Mouse (Mus musculus) heart, embryonic 12.5 days (tissue): ENCODE measurements around the gene Sult6b2. TPM values are rescaled to one million over a fixed set of nuclear protein-coding genes. Genes with fewer than 3 reads are reported as not detected.

Experiments
- ATAC-seq: fragments of 200-750 bp; cut with Nextera tagmentation; 2 replicates; pipeline ENCODE4 v1.8.0; 2017; ENCODE audit warnings: moderate TSS enrichment, moderate library complexity; ENCODE audit not compliant: insufficient number of reproducible peaks, low FRiP score
- H3K27ac ChIP-seq: fragments of 300-500 bp; sonication (generic); 2 replicates; pipeline ENCODE4 v1.5.1; 2016; ENCODE audit warnings: mild to moderate bottlenecking, moderate library complexity; ENCODE audit not compliant: poor library complexity, severe bottlenecking
- H3K27me3 ChIP-seq: fragments of 300-500 bp; sonication (generic); replicated peaks from 2 replicates; pipeline ENCODE4 v1.6.1; 2016; ENCODE audit warnings: mild to moderate bottlenecking, moderate library complexity
- H3K36me3 ChIP-seq: fragments of 300-500 bp; sonication (generic); 2 replicates; pipeline ENCODE4 v1.6.1; 2016; ENCODE audit warnings: mild to moderate bottlenecking, moderate library complexity
- H3K4me1 ChIP-seq: fragments of 300-500 bp; sonication (generic); replicated peaks from 2 replicates; pipeline ENCODE4 v1.6.1; 2016; ENCODE audit warnings: mild to moderate bottlenecking
- H3K4me2 ChIP-seq: fragments of 300-500 bp; sonication (generic); 2 replicates; pipeline ENCODE4 v1.6.1; 2016; ENCODE audit warnings: mild to moderate bottlenecking, moderate library complexity
- H3K4me3 ChIP-seq: fragments of 300-500 bp; sonication (generic); 2 replicates; pipeline ENCODE4 v1.5.1; 2016; ENCODE audit warnings: mild to moderate bottlenecking
- H3K9ac ChIP-seq: fragments of 300-500 bp; sonication (generic); 2 replicates; pipeline ENCODE4 v1.6.1; 2016; ENCODE audit warnings: mild to moderate bottlenecking, moderate library complexity
- H3K9me3 ChIP-seq: fragments of 300-500 bp; sonication (generic); replicated peaks from 2 replicates; pipeline ENCODE4 v1.6.1; 2016; ENCODE audit warnings: mild to moderate bottlenecking, moderate library complexity
- WGBS: fragments of 180-500 bp; shearing (Covaris S2); methylation state at CpG from one replicate; pipeline ENCODE4 v1.1.7; 2016; 5-methylcytosine and 5-hydroxymethylcytosine counted together
- polyA plus RNA-seq: library from polyadenylated mRNA; unstranded; fragments of >200 nt; fragmentation: Nextera tagmentation; extraction: Ambion mirVana; gene quantifications from 2 replicates; pipeline ENCODE4 v1.2.1, GENCODE M21; 2016

Sult6b2 gene
- polyA plus RNA-seq, 1 experiment from 2014 or later, result 0.08 TPM

- Histone ChIP-seq H3K27me3 (peaks cover 7% of the 10 kb centered on the region), H3K9ac (no peak overlapping the region), H3K4me2 (no peak overlapping the region), H3K36me3 (no peaks in the 10 kb centered on the region), H3K4me1 (peaks cover 12% of the 10 kb centered on the region), H3K9me3 (no peaks in the 10 kb centered on the region), H3K27ac (no peak overlapping the region), H3K4me3 (no peak overlapping the region)
- no peak for ATAC-seq
- WGBS, result 32% methylated on average over 4 of the region's 4 CpGs
Measured at GRCm38 (mm10) chr6:142834911-142835310, 30.6 kb upstream of the Sult6b2 start.

DNA sequence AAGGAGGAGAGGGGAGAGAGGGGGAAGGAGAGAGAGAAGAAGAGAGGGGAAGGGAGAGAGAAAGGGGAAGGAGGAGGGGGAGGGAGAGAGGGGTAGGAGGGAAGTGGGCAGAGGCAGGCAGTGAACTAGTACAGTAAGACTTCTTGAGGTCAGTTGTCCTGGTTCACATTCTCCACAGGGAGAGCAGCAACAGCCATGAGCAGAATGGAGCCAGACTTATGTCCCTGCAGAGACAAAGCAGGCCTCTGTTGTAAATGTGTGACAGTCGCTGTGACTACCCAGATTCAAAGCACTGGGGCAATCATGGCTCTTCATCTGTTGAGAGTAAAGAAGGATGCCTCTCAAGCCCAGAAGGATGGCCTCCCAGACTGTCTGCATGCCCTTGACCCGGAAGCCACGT lies 27.4 kb upstream of the Sult6b2 start:
- no peaks in the 10 kb centered on the region for H3K9me3 ChIP-seq
- no peak for ATAC-seq
- no peak overlapping the region for H3K27ac ChIP-seq
- 52% methylated on average over 3 of the region's 3 CpGs for WGBS
- H3K36me3 ChIP-seq, result no peaks in the 10 kb centered on the region
- H3K4me2 ChIP-seq, result no peak overlapping the region
- no peak overlapping the region for H3K4me3 ChIP-seq
- H3K4me1 ChIP-seq, result peaks cover 12% of the 10 kb centered on the region
- H3K27me3 ChIP-seq, result peaks cover 11% of the 10 kb centered on the region
- H3K9ac ChIP-seq, result no peak overlapping the region

DNA sequence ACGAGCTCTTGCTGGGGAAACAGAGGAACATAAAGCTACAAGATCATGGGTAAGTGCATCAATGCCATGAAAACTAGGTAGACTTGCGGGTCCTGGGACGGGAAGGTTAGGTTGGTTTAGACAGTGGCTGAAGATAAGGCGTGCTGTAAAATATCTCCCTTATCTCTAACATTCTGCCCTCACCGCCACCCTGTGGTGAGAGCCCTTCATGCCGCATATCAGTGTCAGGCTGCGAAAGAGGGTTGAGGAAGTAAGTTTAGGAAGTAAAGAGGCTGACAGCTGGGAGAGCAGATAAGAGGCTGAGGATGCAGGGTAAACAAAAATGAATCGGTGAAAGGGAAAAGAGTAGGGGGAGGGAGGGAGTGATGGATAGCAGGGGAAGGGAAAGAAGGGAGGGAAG lies 26.9 kb upstream of the Sult6b2 start:
- H3K27me3 ChIP-seq, result peaks cover 11% of the 10 kb centered on the region
- peaks cover 12% of the 10 kb centered on the region for H3K4me1 ChIP-seq
- no peak overlapping the region for H3K9ac ChIP-seq
- no peak overlapping the region for H3K4me2 ChIP-seq
- H3K27ac ChIP-seq, result no peak overlapping the region
- H3K9me3 ChIP-seq, result no peaks in the 10 kb centered on the region
- no peaks in the 10 kb centered on the region for H3K36me3 ChIP-seq
- 3% methylated on average over 8 of the region's 8 CpGs for WGBS
- peak; percentile 77 for ATAC-seq
- no peak overlapping the region for H3K4me3 ChIP-seq

GRCm38 (mm10) chr6:142830221-142830620 lies 25.9 kb upstream of the Sult6b2 start:
- no peak overlapping the region for H3K27ac ChIP-seq
- H3K27me3 ChIP-seq, result peaks cover 11% of the 10 kb centered on the region
- H3K4me2 ChIP-seq, result no peak overlapping the region
- H3K4me3 ChIP-seq, result no peak overlapping the region
- no peak overlapping the region for H3K9ac ChIP-seq
- no peaks in the 10 kb centered on the region for H3K9me3 ChIP-seq
- ATAC-seq, result no peak
- H3K36me3 ChIP-seq, result no peaks in the 10 kb centered on the region
- peaks cover 12% of the 10 kb centered on the region for H3K4me1 ChIP-seq
- 89% methylated on average over 3 of the region's 3 CpGs for WGBS

GRCm38 (mm10) chr6:142825449-142825848 lies 21.1 kb upstream of the Sult6b2 start:
- no peak overlapping the region for H3K9ac ChIP-seq
- H3K4me2 ChIP-seq, result no peak overlapping the region
- WGBS, result 76% methylated on average over 5 of the region's 5 CpGs
- no peaks in the 10 kb centered on the region for H3K9me3 ChIP-seq
- H3K36me3 ChIP-seq, result no peaks in the 10 kb centered on the region
- H3K27me3 ChIP-seq, result peaks cover 7% of the 10 kb centered on the region
- H3K27ac ChIP-seq, result no peak overlapping the region
- no peak for ATAC-seq
- H3K4me3 ChIP-seq, result no peak overlapping the region
- H3K4me1 ChIP-seq, result no peaks in the 10 kb centered on the region

- ATAC-seq, result no peak
- H3K4me2 ChIP-seq, result no peak overlapping the region
- H3K9me3 ChIP-seq, result no peaks in the 10 kb centered on the region
- H3K9ac ChIP-seq, result no peak overlapping the region
- no peaks in the 10 kb centered on the region for H3K27me3 ChIP-seq
- no peaks in the 10 kb centered on the region for H3K36me3 ChIP-seq
- H3K4me3 ChIP-seq, result no peak overlapping the region
- no peak overlapping the region for H3K27ac ChIP-seq
- 58% methylated on average over 5 of the region's 5 CpGs for WGBS
- H3K4me1 ChIP-seq, result no peaks in the 10 kb centered on the region
Measured at GRCm38 (mm10) chr6:142823008-142823787, 18.9 kb upstream of the Sult6b2 start.

GRCm38 (mm10) chr6:142818306-142818705 lies 14.0 kb upstream of the Sult6b2 start:
- ATAC-seq, result no peak
- whole genome bisulfite sequencing, result 91% methylated on average over 10 of the region's 10 CpGs

DNA sequence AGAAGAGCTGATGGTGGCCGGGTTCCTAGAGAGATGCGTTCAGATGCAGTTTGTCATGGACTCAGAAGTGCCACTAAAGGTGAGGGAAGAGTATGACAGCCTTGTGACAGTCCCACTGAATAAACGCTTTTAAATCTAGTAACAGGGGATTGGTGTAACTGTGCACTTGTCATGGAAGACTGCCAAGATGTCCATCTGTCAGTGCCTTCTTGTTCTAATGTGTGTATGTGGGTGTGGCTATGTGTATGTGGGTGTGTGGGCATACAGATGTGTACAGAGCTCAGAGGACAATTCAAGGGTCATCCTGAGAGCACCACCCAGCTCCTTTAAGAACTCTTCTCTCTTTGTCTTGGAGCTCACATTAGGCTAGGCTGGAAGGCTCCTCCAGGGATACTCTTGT lies 11.2 kb upstream of the Sult6b2 start:
- Histone ChIP-seq H3K27me3 (no peaks in the 10 kb centered on the region), H3K4me1 (no peaks in the 10 kb centered on the region), H3K9ac (no peak overlapping the region), H3K4me3 (no peak overlapping the region), H3K9me3 (no peaks in the 10 kb centered on the region), H3K4me2 (no peak overlapping the region), H3K36me3 (no peaks in the 10 kb centered on the region), H3K27ac (no peak overlapping the region)
- ATAC-seq, result no peak
- 74% methylated on average over 3 of the region's 3 CpGs for WGBS

More at GRCm38 (mm10) chr6:142818306-142818705, 14.0 kb upstream of the Sult6b2 start:
- Histone ChIP-seq H3K27ac (no peak overlapping the region), H3K27me3 (no peaks in the 10 kb centered on the region), H3K36me3 (no peaks in the 10 kb centered on the region), H3K4me3 (no peak overlapping the region), H3K4me1 (no peaks in the 10 kb centered on the region), H3K4me2 (no peak overlapping the region), H3K9me3 (no peaks in the 10 kb centered on the region), H3K9ac (no peak overlapping the region)

DNA sequence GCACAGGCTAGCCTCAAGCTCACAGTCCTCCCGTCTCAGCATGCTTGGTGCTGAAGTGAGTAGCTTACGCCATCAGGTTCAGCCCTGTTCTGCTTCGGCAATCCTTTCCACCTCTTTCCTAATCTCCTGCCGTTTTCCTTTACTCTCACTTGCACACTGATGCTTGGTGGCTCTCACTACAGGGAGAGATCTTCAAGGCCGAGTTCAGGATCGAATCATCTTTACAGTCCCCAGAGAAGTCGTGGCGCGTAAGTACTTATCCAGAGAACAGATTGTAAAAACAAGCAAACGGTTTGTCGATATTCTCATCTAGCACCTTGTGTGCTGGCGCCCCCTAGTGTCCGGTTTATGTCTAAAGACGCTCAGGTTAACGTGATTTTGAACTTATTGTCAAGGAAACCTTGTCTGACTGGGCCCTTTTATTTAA lies 10.2 kb upstream of the Sult6b2 start:
- Histone ChIP-seq H3K9ac (peak overlapping the region; percentile 57; the same call in 1 of the 2 replicates), H3K4me1 (peaks cover under 1% of the 10 kb centered on the region), H3K27me3 (no peaks in the 10 kb centered on the region), H3K9me3 (no peaks in the 10 kb centered on the region), H3K36me3 (no peaks in the 10 kb centered on the region), H3K4me3 (peak overlapping the region; percentile 48), H3K27ac (no peak overlapping the region), H3K4me2 (peak overlapping the region; percentile 76)
- no peak for ATAC-seq
- 3% methylated on average over 15 of the region's 15 CpGs for WGBS

DNA sequence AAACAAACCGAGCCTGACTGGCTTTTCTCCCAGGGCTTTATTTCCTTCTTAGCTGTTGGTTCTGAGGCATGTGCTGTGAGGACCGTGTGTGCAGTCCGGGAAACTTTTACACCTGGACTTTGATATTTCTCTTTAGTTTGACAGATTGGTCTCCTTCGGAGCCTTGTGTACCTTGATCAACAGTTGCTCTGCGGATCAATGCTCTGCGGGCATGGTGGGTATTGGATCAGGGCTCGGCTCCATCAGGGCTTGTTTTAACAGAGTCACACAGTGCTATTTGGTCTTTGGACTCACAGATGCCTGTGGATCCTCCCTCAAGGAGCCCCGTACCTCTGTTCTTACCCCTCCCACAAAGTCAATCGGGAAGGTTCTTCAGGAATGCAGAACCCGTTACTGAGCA lies 9.7 kb upstream of the Sult6b2 start:
- WGBS, result 58% methylated on average over 10 of the region's 10 CpGs
- Histone ChIP-seq H3K4me1 (peaks cover 3% of the 10 kb centered on the region), H3K27ac (no peak overlapping the region), H3K36me3 (no peaks in the 10 kb centered on the region), H3K9me3 (no peaks in the 10 kb centered on the region), H3K4me2 (peak overlapping the region; percentile 76; the same call in 1 of the 2 replicates), H3K27me3 (no peaks in the 10 kb centered on the region), H3K4me3 (no peak overlapping the region; the same call in 1 of the 2 replicates), H3K9ac (no peak overlapping the region)
- ATAC-seq, result no peak

- ATAC-seq, result no peak
- Histone ChIP-seq H3K27me3 (no peaks in the 10 kb centered on the region), H3K4me3 (no peak overlapping the region), H3K9me3 (no peaks in the 10 kb centered on the region), H3K9ac (no peak overlapping the region), H3K4me2 (no peak overlapping the region), H3K36me3 (no peaks in the 10 kb centered on the region), H3K4me1 (peaks cover 3% of the 10 kb centered on the region), H3K27ac (no peak overlapping the region)
- 72% methylated on average over 5 of the region's 5 CpGs for WGBS
Measured at GRCm38 (mm10) chr6:142812969-142813368, 8.7 kb upstream of the Sult6b2 start.

DNA sequence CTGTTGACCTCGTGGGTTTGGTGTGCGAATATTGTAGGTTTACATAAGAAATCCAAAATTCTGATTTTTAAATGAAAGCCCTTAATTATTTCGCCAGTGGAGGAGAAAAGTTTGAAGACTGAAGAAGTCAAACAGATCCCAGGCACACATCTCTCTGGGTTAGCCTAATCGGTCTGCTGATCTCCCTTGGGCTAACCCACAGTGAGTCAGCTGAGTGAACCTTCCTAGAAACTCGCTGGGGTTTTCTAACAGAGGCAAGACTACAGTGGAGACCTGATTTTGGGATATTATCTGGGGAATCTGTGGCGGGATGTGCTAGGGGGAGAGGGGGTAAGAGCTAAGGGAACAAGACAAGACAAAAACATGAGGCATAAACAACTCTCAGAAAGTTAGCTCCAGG lies 5.9 kb upstream of the Sult6b2 start:
- H3K27ac ChIP-seq, result no peak overlapping the region
- no peak overlapping the region for H3K4me2 ChIP-seq
- no peak for ATAC-seq
- WGBS, result 61% methylated on average over 6 of the region's 6 CpGs
- peaks cover 3% of the 10 kb centered on the region for H3K4me1 ChIP-seq
- H3K9me3 ChIP-seq, result no peaks in the 10 kb centered on the region
- H3K9ac ChIP-seq, result no peak overlapping the region
- no peaks in the 10 kb centered on the region for H3K36me3 ChIP-seq
- no peaks in the 10 kb centered on the region for H3K27me3 ChIP-seq
- H3K4me3 ChIP-seq, result no peak overlapping the region
